Mouse (Mus musculus): ENCODE measurements around the gene Tmem238. TPM values are rescaled to one million over a fixed set of nuclear protein-coding genes. Genes with fewer than 3 reads are reported as not detected.

The Tmem238 gene
- total and polyA plus RNA-seq, 3 experiments: 1.7 to 40.6 (median 6.8) TPM

DNA sequence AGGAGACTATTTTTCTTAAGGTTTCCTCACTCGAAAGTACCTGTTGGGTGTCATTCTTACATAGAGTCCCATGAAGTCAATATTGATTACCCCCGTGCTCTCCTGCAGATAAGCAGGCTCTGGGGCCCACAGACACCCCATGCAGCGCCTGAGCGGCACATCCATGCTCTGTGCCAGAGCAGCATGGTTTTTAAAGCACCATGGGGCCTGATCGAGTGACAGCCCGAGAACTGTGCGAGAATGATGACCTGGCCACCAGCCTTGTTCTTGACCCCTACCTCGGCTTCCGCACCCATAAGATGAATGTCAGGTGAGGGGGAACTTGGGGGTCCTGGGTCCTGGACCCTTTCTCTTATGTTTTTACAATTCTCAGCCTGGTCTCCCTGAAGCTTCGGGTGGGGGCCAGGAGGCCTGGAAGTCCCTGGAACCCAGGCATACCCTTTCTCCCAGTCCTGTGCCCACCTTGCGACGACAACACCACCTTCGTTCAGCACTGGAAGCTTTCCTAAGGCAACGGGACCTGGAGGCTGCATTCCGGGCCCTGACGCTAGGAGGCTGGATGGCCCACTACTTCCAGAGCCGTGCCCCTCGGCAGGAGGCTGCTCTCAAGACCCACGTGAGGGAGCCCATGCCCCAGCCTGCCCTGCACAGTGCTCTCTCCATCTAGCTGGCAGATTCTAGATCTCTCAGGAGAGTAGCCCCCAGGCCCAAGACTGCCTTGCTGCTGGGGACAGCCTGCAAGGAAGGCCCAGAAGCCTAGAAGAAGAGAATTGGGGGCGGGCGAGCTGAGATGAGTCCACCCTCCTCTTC, 47.6 kb downstream of the Tmem238 start:
- Histone ChIP-seq H3K36me3 (replicated peaks) (peaks cover 52% of the 10 kb centered on the region), H3K4me3 (ENCODE audit: low read depth, low read length) (peak overlapping the region; percentile 80), H3K27me3 (ENCODE audit: insufficient read depth, low read length) (no peaks in the 10 kb centered on the region), H3K9me3 (replicated peaks) (no peaks in the 10 kb centered on the region), H3K4me1 (ENCODE audit: insufficient read depth, low read depth, low read length) (peaks cover 73% of the 10 kb centered on the region)
- TF ChIP-seq GATA2 (IDR thresholded peaks at IDR 0.05; ENCODE audit: borderline replicate concordance, low read depth, low read length): no peak
- no peak for TF ChIP-seq POLR2AphosphoS5 (IDR thresholded peaks at IDR 0.05; ENCODE audit: insufficient replicate concordance, low read depth, low read length)
- no peak for TF ChIP-seq CTCF (IDR thresholded peaks at IDR 0.05; ENCODE audit: low read depth, low read length)
- no peak for TF ChIP-seq TAL1 (conservative IDR thresholded peaks at IDR 0.05; ENCODE audit: low read depth, low read length)
- no peak for TF ChIP-seq GATA1 (IDR thresholded peaks at IDR 0.05; ENCODE audit: borderline replicate concordance, low read length)
- no peak for ATAC-seq (ENCODE audit: extremely low read depth, insufficient number of reproducible peaks, low FRiP score, poor library complexity, severe bottlenecking)
- DNase-seq (ENCODE audit: low spot score): no peak

DNA sequence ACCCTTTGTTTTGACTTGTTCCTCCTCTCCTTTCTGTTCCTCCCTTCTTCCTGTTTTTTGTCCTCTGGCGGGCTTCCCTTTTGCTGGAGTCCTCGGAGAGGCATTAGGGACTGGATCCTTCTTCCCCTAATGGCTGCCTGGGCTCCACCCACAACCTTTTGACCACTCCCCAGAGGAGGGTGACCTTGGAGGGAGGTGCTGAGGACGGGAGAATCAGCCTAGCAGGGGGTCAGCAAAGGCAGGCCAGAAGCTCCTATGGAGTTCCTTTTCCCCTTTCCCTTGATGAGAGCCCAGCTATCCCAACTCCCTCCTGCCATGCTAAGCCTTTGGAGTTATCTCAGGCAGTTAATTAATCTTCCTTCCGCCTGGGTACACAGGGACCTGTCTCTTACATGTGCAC, 48.3 kb downstream of the Tmem238 start:
- ATAC-seq (ENCODE audit: extremely low read depth, insufficient number of reproducible peaks, low FRiP score, poor library complexity, severe bottlenecking): peak; percentile 23
- Histone ChIP-seq H3K36me3 (replicated peaks) (peaks cover 45% of the 10 kb centered on the region), H3K9me3 (replicated peaks) (no peaks in the 10 kb centered on the region), H3K4me3 (ENCODE audit: low read depth, low read length) (peak overlapping the region; percentile 80), H3K4me1 (ENCODE audit: insufficient read depth, low read depth, low read length) (peaks cover 65% of the 10 kb centered on the region), H3K27me3 (ENCODE audit: insufficient read depth, low read length) (no peaks in the 10 kb centered on the region)
- TF ChIP-seq TAL1 (conservative IDR thresholded peaks at IDR 0.05; ENCODE audit: low read depth, low read length): no peak
- no peak for TF ChIP-seq GATA1 (IDR thresholded peaks at IDR 0.05; ENCODE audit: borderline replicate concordance, low read length)
- TF ChIP-seq POLR2AphosphoS5 (IDR thresholded peaks at IDR 0.05; ENCODE audit: insufficient replicate concordance, low read depth, low read length): no peak
- TF ChIP-seq CTCF (IDR thresholded peaks at IDR 0.05; ENCODE audit: low read depth, low read length): no peak
- no peak for TF ChIP-seq GATA2 (IDR thresholded peaks at IDR 0.05; ENCODE audit: borderline replicate concordance, low read depth, low read length)
- peak; percentile 78 for DNase-seq (ENCODE audit: low spot score)

DNA sequence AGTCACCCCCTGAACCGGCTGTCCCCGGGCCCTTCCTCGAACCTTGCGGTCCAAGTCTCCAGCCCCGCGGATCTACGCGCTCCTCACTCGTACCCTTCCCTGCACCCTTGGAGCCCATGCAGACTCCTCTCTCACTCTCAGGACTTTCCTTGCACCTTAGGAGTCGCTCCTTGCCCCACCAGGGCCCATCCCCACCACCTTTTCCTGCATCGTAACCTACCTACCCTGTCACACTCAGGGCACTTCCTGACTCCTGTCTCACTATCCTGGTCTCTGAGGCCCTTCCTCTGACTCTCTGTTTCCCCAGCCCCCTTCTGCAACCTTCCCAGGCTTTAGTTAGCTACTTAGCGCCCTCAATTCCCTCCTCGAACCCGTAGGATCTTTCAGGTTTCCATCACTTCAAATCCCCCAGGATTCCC, 49.1 kb downstream of the Tmem238 start:
- H3K4me1 ChIP-seq (ENCODE audit: insufficient read depth, low read depth, low read length): peaks cover 57% of the 10 kb centered on the region
- DNase-seq (ENCODE audit: low spot score) (no peak), ATAC-seq (ENCODE audit: extremely low read depth, insufficient number of reproducible peaks, low FRiP score, poor library complexity, severe bottlenecking) (no peak)
- peak overlapping the region; percentile 80 for H3K4me3 ChIP-seq (ENCODE audit: low read depth, low read length)
- TF ChIP-seq CTCF (IDR thresholded peaks at IDR 0.05; ENCODE audit: low read depth, low read length) (no peak), POLR2AphosphoS5 (IDR thresholded peaks at IDR 0.05; ENCODE audit: insufficient replicate concordance, low read depth, low read length) (0 out of 2 replicates have a peak, but pooled peaks have one; percentile 37)
- no peaks in the 10 kb centered on the region for H3K27me3 ChIP-seq (ENCODE audit: insufficient read depth, low read length)
- H3K9me3 ChIP-seq (replicated peaks): no peaks in the 10 kb centered on the region
- peaks cover 36% of the 10 kb centered on the region for H3K36me3 ChIP-seq (replicated peaks)

DNA sequence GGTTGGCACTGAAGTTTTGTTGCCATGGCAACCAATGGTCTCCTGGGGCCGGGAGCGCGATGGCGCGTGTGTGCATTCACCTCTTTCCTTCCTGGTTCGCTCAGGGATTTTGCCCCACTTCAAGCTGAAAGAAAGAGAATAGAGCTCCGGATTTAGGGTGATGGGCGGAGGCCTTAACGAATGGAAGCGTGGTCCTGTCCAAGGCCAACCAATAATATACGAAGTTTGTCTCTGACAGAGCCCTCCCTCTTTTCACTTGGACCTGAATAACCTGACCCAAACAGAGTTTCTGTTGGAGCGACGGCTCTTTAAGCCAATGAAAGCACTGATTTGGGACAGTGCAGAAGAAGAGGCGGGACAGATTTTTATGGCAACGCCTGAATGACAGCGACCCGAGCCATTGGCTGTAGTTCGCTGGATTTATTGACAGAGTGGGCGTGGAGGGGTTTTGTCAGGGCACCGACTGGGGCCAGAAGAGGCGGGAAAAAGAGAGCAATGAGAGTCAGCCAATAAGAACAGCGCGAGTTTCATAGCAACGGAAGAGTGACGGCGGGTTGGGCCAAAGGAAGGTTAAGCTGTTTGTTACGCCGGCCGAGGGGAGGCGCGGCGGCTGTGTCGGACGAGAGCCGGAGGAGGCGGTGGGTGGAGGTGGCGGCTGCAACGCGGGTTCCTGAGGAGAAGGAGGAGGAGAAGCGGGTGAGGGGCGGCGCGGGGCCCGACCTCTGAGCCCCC, 49.7 kb downstream of the Tmem238 start, which contains the start of gene Kmt5c:
Gene Kmt5c, plus strand, starts transcription at position 572 of the 732 bp plus-strand sequence.
- peaks cover 31% of the 10 kb centered on the region for H3K36me3 ChIP-seq (replicated peaks)
- ATAC-seq (ENCODE audit: extremely low read depth, insufficient number of reproducible peaks, low FRiP score, poor library complexity, severe bottlenecking): peak; percentile 84

DNA sequence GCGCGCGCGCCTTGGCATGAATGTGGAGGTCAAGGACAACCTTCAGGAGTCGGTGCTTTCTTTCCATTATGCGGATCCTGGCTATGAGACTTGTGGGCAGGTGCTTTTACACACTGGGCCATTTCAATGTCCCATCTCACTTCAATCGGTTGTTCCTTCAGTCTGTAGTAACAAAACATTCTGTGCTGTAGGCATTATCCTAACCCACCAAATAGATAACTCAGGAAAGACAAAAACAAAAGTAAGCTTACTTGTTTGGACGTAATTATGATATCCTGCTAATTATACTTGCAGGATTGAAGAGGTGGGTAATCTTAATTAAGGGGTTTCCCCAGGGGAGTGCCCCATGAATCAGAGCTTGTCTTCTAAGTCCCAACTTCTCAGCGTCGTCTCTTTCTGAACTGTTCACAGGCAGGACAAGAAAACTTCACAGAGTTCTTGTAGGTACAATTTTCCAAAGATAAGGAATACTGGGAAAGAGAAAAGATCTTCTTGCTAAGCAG, 50.4 kb downstream of the Tmem238 start:
- Histone ChIP-seq H3K36me3 (replicated peaks) (peaks cover 25% of the 10 kb centered on the region), H3K4me3 (ENCODE audit: low read depth, low read length) (peak overlapping the region; percentile 66), H3K27me3 (ENCODE audit: insufficient read depth, low read length) (peaks cover 4% of the 10 kb centered on the region; the same call in 1 of the 2 replicates), H3K4me1 (ENCODE audit: insufficient read depth, low read depth, low read length) (peaks cover 47% of the 10 kb centered on the region), H3K9me3 (replicated peaks) (no peaks in the 10 kb centered on the region)
- ATAC-seq (ENCODE audit: extremely low read depth, insufficient number of reproducible peaks, low FRiP score, poor library complexity, severe bottlenecking) (no peak), DNase-seq (ENCODE audit: low spot score) (no peak)
- TF ChIP-seq TAL1 (conservative IDR thresholded peaks at IDR 0.05; ENCODE audit: low read depth, low read length): no peak
- no peak for TF ChIP-seq CTCF (IDR thresholded peaks at IDR 0.05; ENCODE audit: low read depth, low read length)
- TF ChIP-seq POLR2AphosphoS5 (IDR thresholded peaks at IDR 0.05; ENCODE audit: insufficient replicate concordance, low read depth, low read length): no peak

More for the DNA sequence above, 49.7 kb downstream of the Tmem238 start, which contains the start of gene Kmt5c:
- no peak for TF ChIP-seq GATA2 (IDR thresholded peaks at IDR 0.05; ENCODE audit: borderline replicate concordance, low read depth, low read length)
- TF ChIP-seq POLR2AphosphoS5 (IDR thresholded peaks at IDR 0.05; ENCODE audit: insufficient replicate concordance, low read depth, low read length): no peak
- TF ChIP-seq CTCF (IDR thresholded peaks at IDR 0.05; ENCODE audit: low read depth, low read length): no peak
- H3K4me3 ChIP-seq (ENCODE audit: low read depth, low read length): peak within 1 kb of the TSS; percentile 80
- H3K4me1 ChIP-seq (ENCODE audit: insufficient read depth, low read depth, low read length): peaks cover 53% of the 10 kb centered on the region
- peak; percentile 93 for DNase-seq (ENCODE audit: low spot score)
- H3K27me3 ChIP-seq (ENCODE audit: insufficient read depth, low read length): peaks cover 4% of the 10 kb centered on the region; the same call in 1 of the 2 replicates
- H3K9me3 ChIP-seq (replicated peaks): no peaks in the 10 kb centered on the region

Other genes with a start within 250 kb of the Tmem238 start
Only the 20 nearest of the 31 such genes appear.
- 10.3 and 40.0 TPM in 2 replicates for gene Tmem86b, start 158.2 kb downstream of the Tmem238 start, total RNA-seq (2014; fragmentation: Nextera tagmentation)
- 9.3 and 10.4 TPM in 2 replicates for gene Tmem86b, start 158.2 kb downstream of the Tmem238 start, total RNA-seq (2017)
- gene Tmem86b, start 158.2 kb downstream of the Tmem238 start, polyA plus RNA-seq (2012): 3.8 and 4.8 TPM in 2 replicates
- 97.4 and 108 TPM in 2 replicates for gene Ppp6r1, start 130.6 kb downstream of the Tmem238 start, total RNA-seq (2014; fragmentation: Nextera tagmentation)
- gene Ppp6r1, start 130.6 kb downstream of the Tmem238 start, total RNA-seq (2017): 90.5 and 90.7 TPM in 2 replicates
- 208 and 223 TPM in 2 replicates for gene Ppp6r1, start 130.6 kb downstream of the Tmem238 start, polyA plus RNA-seq (2012)
- 55.3 and 67.8 TPM in 2 replicates for gene Hspbp1, start 104.6 kb downstream of the Tmem238 start, total RNA-seq (2014; fragmentation: Nextera tagmentation)
- gene Hspbp1, start 104.6 kb downstream of the Tmem238 start, total RNA-seq (2017): 26.5 and 30.6 TPM in 2 replicates
- gene Hspbp1, start 104.6 kb downstream of the Tmem238 start, polyA plus RNA-seq (2012): 124 and 152 TPM in 2 replicates
- not detected in 2 replicates for gene Brsk1, start 99.1 kb downstream of the Tmem238 start, total RNA-seq (2014; fragmentation: Nextera tagmentation)
- 0.44 TPM in 1 of 2 replicates, not detected in the other for gene Brsk1, start 99.1 kb downstream of the Tmem238 start, total RNA-seq (2017)
- gene Brsk1, start 99.1 kb downstream of the Tmem238 start, polyA plus RNA-seq (2012): not detected in 2 replicates
- 1.1 and 1.7 TPM in 2 replicates for gene Tmem150b, start 64.4 kb downstream of the Tmem238 start, total RNA-seq (2014; fragmentation: Nextera tagmentation)
- 1.2 and 1.7 TPM in 2 replicates for gene Tmem150b, start 64.4 kb downstream of the Tmem238 start, total RNA-seq (2017)
- gene Tmem150b, start 64.4 kb downstream of the Tmem238 start, polyA plus RNA-seq (2012): 0.11 and 0.21 TPM in 2 replicates
- gene Kmt5c, start 49.5 kb downstream of the Tmem238 start, total RNA-seq (2014; fragmentation: Nextera tagmentation): 79.7 and 108 TPM in 2 replicates
- 34.8 and 39.0 TPM in 2 replicates for gene Kmt5c, start 49.5 kb downstream of the Tmem238 start, total RNA-seq (2017)
- 232 and 325 TPM in 2 replicates for gene Kmt5c, start 49.5 kb downstream of the Tmem238 start, polyA plus RNA-seq (2012)
- gene Cox6b2, start 36.6 kb downstream of the Tmem238 start, total RNA-seq (2014; fragmentation: Nextera tagmentation): 4.2 and 5.3 TPM in 2 replicates
- 1.0 and 2.0 TPM in 2 replicates for gene Cox6b2, start 36.6 kb downstream of the Tmem238 start, total RNA-seq (2017)
- gene Cox6b2, start 36.6 kb downstream of the Tmem238 start, polyA plus RNA-seq (2012): 7.8 and 8.0 TPM in 2 replicates
- gene Fam71e2, start 18.4 kb downstream of the Tmem238 start, total RNA-seq (2014; fragmentation: Nextera tagmentation): not detected in 2 replicates
- 0.05 and 0.06 TPM in 2 replicates for gene Fam71e2, start 18.4 kb downstream of the Tmem238 start, total RNA-seq (2017)
- gene Fam71e2, start 18.4 kb downstream of the Tmem238 start, polyA plus RNA-seq (2012): not detected in 2 replicates
- gene Il11, start 6.8 kb downstream of the Tmem238 start, total RNA-seq (2014; fragmentation: Nextera tagmentation): not detected in 2 replicates
- not detected in 2 replicates for gene Il11, start 6.8 kb downstream of the Tmem238 start, total RNA-seq (2017)
- 0.13 and 0.15 TPM in 2 replicates for gene Il11, start 6.8 kb downstream of the Tmem238 start, polyA plus RNA-seq (2012)
- not detected in 2 replicates for gene Tmem190, start 6.7 kb downstream of the Tmem238 start, total RNA-seq (2014; fragmentation: Nextera tagmentation)
- gene Tmem190, start 6.7 kb downstream of the Tmem238 start, total RNA-seq (2017): 0.41 TPM in 1 of 2 replicates, not detected in the other
- not detected in 2 replicates for gene Tmem190, start 6.7 kb downstream of the Tmem238 start, polyA plus RNA-seq (2012)
- 1,543 and 2,339 TPM in 2 replicates for gene Rpl28, start 3.2 kb upstream of the Tmem238 start, total RNA-seq (2014; fragmentation: Nextera tagmentation)
- gene Rpl28, start 3.2 kb upstream of the Tmem238 start, total RNA-seq (2017): 548 and 573 TPM in 2 replicates
- 5,642 and 5,886 TPM in 2 replicates for gene Rpl28, start 3.2 kb upstream of the Tmem238 start, polyA plus RNA-seq (2012)
- gene Ube2s, start 22.9 kb upstream of the Tmem238 start, total RNA-seq (2014; fragmentation: Nextera tagmentation): 538 and 670 TPM in 2 replicates
- gene Ube2s, start 22.9 kb upstream of the Tmem238 start, total RNA-seq (2017): 171 and 195 TPM in 2 replicates
- gene Ube2s, start 22.9 kb upstream of the Tmem238 start, polyA plus RNA-seq (2012): 210 and 243 TPM in 2 replicates
- not detected in 2 replicates for gene Shisa7, start 55.0 kb upstream of the Tmem238 start, total RNA-seq (2014; fragmentation: Nextera tagmentation)
- gene Shisa7, start 55.0 kb upstream of the Tmem238 start, total RNA-seq (2017): 0.06 and 0.22 TPM in 2 replicates
- gene Shisa7, start 55.0 kb upstream of the Tmem238 start, polyA plus RNA-seq (2012): not detected in 2 replicates
- 7.6 and 9.1 TPM in 2 replicates for gene Isoc2b, start 80.6 kb upstream of the Tmem238 start, total RNA-seq (2014; fragmentation: Nextera tagmentation)
- gene Isoc2b, start 80.6 kb upstream of the Tmem238 start, total RNA-seq (2017): 34.4 and 40.1 TPM in 2 replicates
- gene Isoc2b, start 80.6 kb upstream of the Tmem238 start, polyA plus RNA-seq (2012): 5.3 and 8.1 TPM in 2 replicates
- gene Isoc2a, start 87.5 kb upstream of the Tmem238 start, total RNA-seq (2014; fragmentation: Nextera tagmentation): 1.9 and 3.4 TPM in 2 replicates
- 7.5 and 10.4 TPM in 2 replicates for gene Isoc2a, start 87.5 kb upstream of the Tmem238 start, total RNA-seq (2017)
- gene Isoc2a, start 87.5 kb upstream of the Tmem238 start, polyA plus RNA-seq (2012): 6.3 and 16.2 TPM in 2 replicates
- not detected in 2 replicates for gene Gm36210, start 116.9 kb upstream of the Tmem238 start, total RNA-seq (2014; fragmentation: Nextera tagmentation)
- gene Gm36210, start 116.9 kb upstream of the Tmem238 start, total RNA-seq (2017): not detected in 2 replicates
- gene Gm36210, start 116.9 kb upstream of the Tmem238 start, polyA plus RNA-seq (2012): not detected in 2 replicates
- gene Zfp628, start 125.6 kb upstream of the Tmem238 start, total RNA-seq (2014; fragmentation: Nextera tagmentation): 13.9 and 15.2 TPM in 2 replicates
- gene Zfp628, start 125.6 kb upstream of the Tmem238 start, total RNA-seq (2017): 1.6 and 1.8 TPM in 2 replicates
- 35.7 and 39.5 TPM in 2 replicates for gene Zfp628, start 125.6 kb upstream of the Tmem238 start, polyA plus RNA-seq (2012)
- 2.0 and 3.6 TPM in 2 replicates for gene Nat14, start 132.4 kb upstream of the Tmem238 start, total RNA-seq (2014; fragmentation: Nextera tagmentation)
- gene Nat14, start 132.4 kb upstream of the Tmem238 start, total RNA-seq (2017): 0.41 and 1.1 TPM in 2 replicates
- 0.85 and 1.2 TPM in 2 replicates for gene Nat14, start 132.4 kb upstream of the Tmem238 start, polyA plus RNA-seq (2012)
- gene Ssc5d, start 136.1 kb upstream of the Tmem238 start, total RNA-seq (2014; fragmentation: Nextera tagmentation): 0.15 TPM in 1 of 2 replicates, not detected in the other
- gene Ssc5d, start 136.1 kb upstream of the Tmem238 start, total RNA-seq (2017): 0.05 TPM in 1 of 2 replicates, not detected in the other
- gene Ssc5d, start 136.1 kb upstream of the Tmem238 start, polyA plus RNA-seq (2012): 0.02 and 0.08 TPM in 2 replicates
- gene Sbk2, start 174.8 kb upstream of the Tmem238 start, total RNA-seq (2014; fragmentation: Nextera tagmentation): not detected in 2 replicates
- gene Sbk2, start 174.8 kb upstream of the Tmem238 start, total RNA-seq (2017): 0.06 and 0.11 TPM in 2 replicates
- gene Sbk2, start 174.8 kb upstream of the Tmem238 start, polyA plus RNA-seq (2012): not detected in 2 replicates

Data from G1E (cell line).